In genomic region chr2:167347991-167348375, GRCm38 (mm10) we compare ENCODE assay signal across 8 mouse cellular contexts. TPM values are rescaled to one million over a fixed set of nuclear protein-coding genes. Genes with fewer than 3 reads are reported as not detected.
DNase-seq lines count a peak whose midpoint lies in the region; ATAC-seq lines count a peak whose summit lies in the region.

No protein-coding gene starts in this region.

- 11% methylated on average over 11 of the region's 11 CpGs for WGBS in forebrain, embryonic 16.5 days
- 11% methylated on average over 11 of the region's 11 CpGs for WGBS in hindbrain, embryonic 15.5 days
- 3% methylated on average over 11 of the region's 11 CpGs for WGBS in lung, embryonic 15.5 days
- WGBS in stomach, embryonic 14.5 days: 8% methylated on average over 11 of the region's 11 CpGs

- peaks cover 26% of the 10 kb centered on the region for H3K4me1 ChIP-seq in forebrain, embryonic 16.5 days (replicated peaks; ENCODE audit: control insufficient read depth, insufficient read depth, low read length)
- H3K4me1 ChIP-seq in hindbrain, embryonic 15.5 days (replicated peaks): peaks cover 36% of the 10 kb centered on the region
- peaks cover 39% of the 10 kb centered on the region for H3K4me1 ChIP-seq in lung, embryonic 15.5 days
- H3K4me1 ChIP-seq in stomach, embryonic 14.5 days (ENCODE audit: control insufficient read depth, insufficient read depth, low read length): peaks cover 13% of the 10 kb centered on the region; the same call in 1 of the 2 replicates

- no peaks in the 10 kb centered on the region for H3K36me3 ChIP-seq in forebrain, embryonic 16.5 days (ENCODE audit: control insufficient read depth, insufficient read depth)
- no peaks in the 10 kb centered on the region for H3K36me3 ChIP-seq in hindbrain, embryonic 15.5 days
- 0 out of 2 replicates have a peak, but pooled peaks cover 4% of the 10 kb centered on the region for H3K36me3 ChIP-seq in lung, embryonic 15.5 days
- no peaks in the 10 kb centered on the region for H3K36me3 ChIP-seq in stomach, embryonic 14.5 days (ENCODE audit: control insufficient read depth, insufficient read depth, low read length)

- ATAC-seq in forebrain, embryonic 16.5 days: no peak
- ATAC-seq in hindbrain, embryonic 15.5 days (ENCODE audit: low FRiP score, low read depth): no peak
- no peak for ATAC-seq in lung, embryonic 15.5 days (ENCODE audit: borderline replicate concordance, extremely low read depth, low FRiP score, low TSS enrichment)
- ATAC-seq in stomach, embryonic 14.5 days (ENCODE audit: insufficient number of reproducible peaks, insufficient read depth, low FRiP score, low read depth): no peak

- no peak overlapping the region for H3K27ac ChIP-seq in forebrain, embryonic 16.5 days (ENCODE audit: low read length)
- H3K27ac ChIP-seq in hindbrain, embryonic 15.5 days (replicated peaks): peak overlapping the region; percentile 82
- H3K27ac ChIP-seq in lung, embryonic 15.5 days: no peak overlapping the region
- no peak overlapping the region for H3K27ac ChIP-seq in stomach, embryonic 14.5 days (ENCODE audit: low read length)

- peak; percentile 39 for DNase-seq in layer of hippocampus, adult 11-12 months (ENCODE audit: low spot score)
- no peak for DNase-seq in layer of hippocampus, adult 9-10 months (ENCODE audit: low spot score)
- peak; percentile 53 for DNase-seq in R1 (ENCODE audit: low read depth, low spot score)
- DNase-seq in spleen, postnatal 36 days (ENCODE audit: low spot score in 2 of 2): no peak

- no peaks in the 10 kb centered on the region for H3K9me3 ChIP-seq in forebrain, embryonic 16.5 days (ENCODE audit: control insufficient read depth, low read length)
- no peaks in the 10 kb centered on the region for H3K9me3 ChIP-seq in hindbrain, embryonic 15.5 days
- H3K9me3 ChIP-seq in lung, embryonic 15.5 days: no peaks in the 10 kb centered on the region
- no peaks in the 10 kb centered on the region for H3K9me3 ChIP-seq in stomach, embryonic 14.5 days (ENCODE audit: control insufficient read depth, low read depth, low read length)

- H3K27me3 ChIP-seq in forebrain, embryonic 16.5 days (replicated peaks; ENCODE audit: control insufficient read depth, insufficient read depth, low read length): no peaks in the 10 kb centered on the region
- H3K27me3 ChIP-seq in hindbrain, embryonic 15.5 days: peaks cover 5% of the 10 kb centered on the region
- H3K27me3 ChIP-seq in lung, embryonic 15.5 days: no peaks in the 10 kb centered on the region
- no peaks in the 10 kb centered on the region for H3K27me3 ChIP-seq in stomach, embryonic 14.5 days (ENCODE audit: control insufficient read depth, insufficient read depth, low read length)

- peak overlapping the region; percentile 70 for H3K4me3 ChIP-seq in forebrain, embryonic 16.5 days (replicated peaks; ENCODE audit: low read length)
- H3K4me3 ChIP-seq in hindbrain, embryonic 15.5 days: peak overlapping the region; percentile 68
- peak overlapping the region; percentile 82 for H3K4me3 ChIP-seq in lung, embryonic 15.5 days
- peak overlapping the region; percentile 76 for H3K4me3 ChIP-seq in stomach, embryonic 14.5 days (ENCODE audit: low read depth, low read length)

- H3K9ac ChIP-seq in forebrain, embryonic 16.5 days (replicated peaks; ENCODE audit: low read depth, low read length): peak overlapping the region; percentile 75
- H3K9ac ChIP-seq in hindbrain, embryonic 15.5 days: peak overlapping the region; percentile 58
- H3K9ac ChIP-seq in lung, embryonic 15.5 days: peak overlapping the region; percentile 75
- H3K9ac ChIP-seq in stomach, embryonic 14.5 days (replicated peaks; ENCODE audit: low read depth, low read length): no peak overlapping the region; the same call in 1 of the 2 replicates

- H3K4me2 ChIP-seq in forebrain, embryonic 16.5 days (ENCODE audit: low read length): peak overlapping the region; percentile 84
- H3K4me2 ChIP-seq in hindbrain, embryonic 15.5 days: peak overlapping the region; percentile 68
- H3K4me2 ChIP-seq in lung, embryonic 15.5 days: peak overlapping the region; percentile 93
- H3K4me2 ChIP-seq in stomach, embryonic 14.5 days (replicated peaks; ENCODE audit: low read depth, low read length): peak overlapping the region; percentile 95

RNA-seq across cellular contexts. Expression of gene B4galt5, which starts 1.0 kb away (rescaled TPM):
- polyA plus RNA-seq in forebrain, embryonic 16.5 days (2015; fragmentation: Nextera tagmentation; extraction: Ambion mirVana): 9.9 and 12.5 TPM in 2 replicates
- 31.5 and 34.2 TPM in 2 replicates for polyA plus RNA-seq in hindbrain, embryonic 15.5 days (2015; fragmentation: Nextera tagmentation; extraction: Ambion mirVana)
- 13.6 and 15.8 TPM in 2 replicates for polyA plus RNA-seq in lung, embryonic 15.5 days (2015; fragmentation: Nextera tagmentation; extraction: Ambion mirVana)
- polyA plus RNA-seq in stomach, embryonic 14.5 days (2014; fragmentation: Nextera tagmentation; extraction: Ambion mirVana): 10.1 and 16.0 TPM in 2 replicates

Comparison
In these comparisons a context has a peak if more than half of its experiments do, and no peak if none do; other contexts are left out.
1. DNase-seq: peak in layer of hippocampus, adult 11-12 months (single experiment) and R1 (single experiment); none in layer of hippocampus, adult 9-10 months (single experiment) and spleen, postnatal 36 days (0 of 2).
2. Peak in every context shown above with its lines, with median percentiles within 50 percentile points of each other: H3K4me2 ChIP-seq and H3K4me3 ChIP-seq.